Mouse (Mus musculus): ENCODE data around the gene Krt76. TPM values are rescaled to one million over a fixed set of nuclear protein-coding genes. Genes with fewer than 3 reads are reported as not detected.

The Krt76 gene
- polyA plus RNA-seq (2012; fragmentation: generic; extraction: Trizol) = not detected
- long read RNA-seq, experiment 1 = 0 reads
- long read RNA-seq, experiment 2 = 0 reads

DNA sequence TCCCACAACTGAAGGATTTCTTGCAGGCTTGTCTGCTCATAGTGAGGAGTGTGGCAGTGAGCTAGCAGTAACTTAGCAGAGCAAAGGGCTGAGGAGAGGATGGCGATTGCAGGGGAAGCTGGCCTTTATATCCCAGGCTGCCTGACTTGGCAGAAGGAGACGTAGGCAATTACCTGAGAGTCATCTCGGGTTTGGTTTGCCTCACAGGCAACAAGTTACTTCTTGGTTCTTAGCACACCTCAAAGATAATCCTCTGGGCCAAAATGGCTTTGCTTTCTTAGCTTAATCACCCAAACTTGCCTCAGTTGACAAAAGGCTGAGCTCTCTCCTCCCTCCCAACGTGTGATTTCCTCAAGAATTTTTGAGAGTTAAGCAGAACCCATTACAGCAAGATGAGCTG lies at the start of gene Krt76:
Gene Krt76 (minus strand): TSS at position 101 of the 400 bp plus-strand sequence.
- peaks cover 26% of the 10 kb centered on the region for H3K27me3 ChIP-seq (ENCODE audit: control insufficient read depth, insufficient read depth, insufficient read length)
- H3K79me2 ChIP-seq (ENCODE audit: control insufficient read depth, insufficient read depth) = no peaks in the 10 kb centered on the region
- H3K4me3 ChIP-seq (ENCODE audit: insufficient read depth, poor library complexity, severe bottlenecking) = no peak within 1 kb of the TSS
- no peak within 1 kb of the TSS for H3ac ChIP-seq (ENCODE audit: control insufficient read depth, insufficient read length, low read depth)
- H3K36me3 ChIP-seq (ENCODE audit: control insufficient read depth, insufficient read depth) = no peaks in the 10 kb centered on the region
- TF ChIP-seq FOSL1 (IDR thresholded peaks at IDR 0.05; ENCODE audit: insufficient read depth, low read length, poor library complexity, severe bottlenecking) (no peak), CTCF (IDR thresholded peaks at IDR 0.05; ENCODE audit: control insufficient read depth, insufficient read depth, insufficient read length) (no peak), MYOG (IDR thresholded peaks at IDR 0.05; ENCODE audit: control insufficient read depth, extremely low read depth, insufficient read length) (no peak), USF1 (IDR thresholded peaks at IDR 0.05; ENCODE audit: low read depth) (no peak), MAX (IDR thresholded peaks at IDR 0.05) (no peak)
- no peaks in the 10 kb centered on the region for H3K79me3 ChIP-seq (ENCODE audit: low read depth)

DNA sequence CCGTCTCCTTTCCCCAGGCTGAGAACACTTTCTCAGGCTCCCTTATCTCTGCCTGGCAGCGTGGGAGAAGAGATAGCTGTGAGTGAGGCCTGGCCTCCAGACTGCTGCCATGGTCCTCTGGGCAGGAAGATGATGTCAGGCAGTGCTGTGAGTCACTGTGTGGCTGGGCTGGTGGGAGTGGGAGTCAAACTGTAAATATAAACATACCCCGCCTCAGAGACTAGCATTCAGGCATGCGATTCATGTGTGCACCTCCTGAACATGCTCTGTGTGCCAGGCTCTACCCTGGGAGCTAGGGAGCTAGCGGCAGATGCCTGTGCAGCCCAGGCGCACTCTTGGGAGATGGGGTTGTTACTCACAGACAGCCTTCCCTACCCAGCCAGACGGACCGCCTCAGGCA lies 49.2 kb upstream of the Krt76 start:
- Histone ChIP-seq H3K36me3 (ENCODE audit: control insufficient read depth, insufficient read depth) (no peaks in the 10 kb centered on the region), H3K4me3 (ENCODE audit: insufficient read depth, poor library complexity, severe bottlenecking) (no peak overlapping the region), H3K27me3 (ENCODE audit: control insufficient read depth, insufficient read depth, insufficient read length) (peaks cover 30% of the 10 kb centered on the region), H3K79me2 (ENCODE audit: control insufficient read depth, insufficient read depth) (no peaks in the 10 kb centered on the region), H3ac (ENCODE audit: control insufficient read depth, insufficient read length, low read depth) (no peak overlapping the region), H3K79me3 (ENCODE audit: low read depth) (no peaks in the 10 kb centered on the region)
- no peak for TF ChIP-seq MAX (IDR thresholded peaks at IDR 0.05)
- TF ChIP-seq MYOD1 (IDR thresholded peaks at IDR 0.05; ENCODE audit: control insufficient read depth, insufficient read length, low read depth) = no peak
- TF ChIP-seq USF1 (IDR thresholded peaks at IDR 0.05; ENCODE audit: low read depth) = no peak
- TF ChIP-seq CTCF (IDR thresholded peaks at IDR 0.05; ENCODE audit: control insufficient read depth, insufficient read depth, insufficient read length) = no peak
- TF ChIP-seq MYOG (IDR thresholded peaks at IDR 0.05; ENCODE audit: control insufficient read depth, extremely low read depth, insufficient read length) = no peak
- TF ChIP-seq CEBPB (IDR thresholded peaks at IDR 0.05; ENCODE audit: low read depth) = no peak
- no peak for TF ChIP-seq FOSL1 (IDR thresholded peaks at IDR 0.05; ENCODE audit: insufficient read depth, low read length, poor library complexity, severe bottlenecking)

GRCm38 (mm10) chr15:101940274-101940829 lies 47.6 kb upstream of the Krt76 start, which contains the start of gene Krt79:
Gene Krt79, minus strand, starts transcription at chr15:101940324.
- H3K4me3 ChIP-seq (ENCODE audit: insufficient read depth, poor library complexity, severe bottlenecking) = no peak within 1 kb of the TSS

DNA sequence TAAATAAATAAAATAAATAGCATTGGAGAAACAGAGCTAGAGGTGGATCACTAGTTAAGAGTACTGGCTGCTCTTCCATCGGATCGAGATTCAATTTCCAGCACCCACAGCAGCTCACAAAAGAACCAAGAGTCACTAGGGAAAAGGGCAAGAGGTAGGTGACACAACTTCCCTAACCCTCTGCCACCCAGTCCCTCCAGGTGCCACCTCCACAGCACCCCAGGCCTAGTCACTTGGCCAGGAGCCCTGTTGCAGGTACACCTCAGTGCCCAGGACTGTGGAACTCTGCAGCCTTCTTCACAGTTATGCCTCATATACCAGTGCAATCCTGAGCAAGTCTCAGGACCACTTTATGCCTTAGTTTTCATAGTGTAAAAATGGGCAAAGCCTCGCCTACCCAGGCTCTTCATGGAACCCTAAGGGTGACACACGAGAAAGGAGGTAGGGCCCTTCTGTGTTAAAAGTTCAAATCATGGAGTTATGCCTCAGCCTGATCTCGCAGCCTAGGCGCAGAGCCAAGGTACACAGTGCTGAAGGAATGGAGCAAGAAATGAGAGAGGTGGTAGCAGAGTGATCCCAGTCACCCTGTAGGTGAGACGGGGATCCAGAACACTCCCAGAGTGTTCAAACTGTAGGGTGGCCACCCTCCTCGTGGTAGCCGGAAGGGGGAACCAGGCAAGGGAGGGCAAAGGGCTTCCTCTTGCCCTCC lies 46.0 kb upstream of the Krt76 start:
- Histone ChIP-seq H3ac (ENCODE audit: control insufficient read depth, insufficient read length, low read depth) (no peak overlapping the region), H3K27me3 (ENCODE audit: control insufficient read depth, insufficient read depth, insufficient read length) (peaks cover 35% of the 10 kb centered on the region), H3K79me2 (ENCODE audit: control insufficient read depth, insufficient read depth) (no peaks in the 10 kb centered on the region), H3K36me3 (ENCODE audit: control insufficient read depth, insufficient read depth) (no peaks in the 10 kb centered on the region), H3K79me3 (ENCODE audit: low read depth) (no peaks in the 10 kb centered on the region), H3K4me3 (ENCODE audit: insufficient read depth, poor library complexity, severe bottlenecking) (no peak overlapping the region)
- TF ChIP-seq FOSL1 (IDR thresholded peaks at IDR 0.05; ENCODE audit: insufficient read depth, low read length, poor library complexity, severe bottlenecking) = no peak
- TF ChIP-seq CTCF (IDR thresholded peaks at IDR 0.05; ENCODE audit: control insufficient read depth, insufficient read depth, insufficient read length) = no peak
- no peak for TF ChIP-seq USF1 (IDR thresholded peaks at IDR 0.05; ENCODE audit: low read depth)
- no peak for TF ChIP-seq MYOD1 (IDR thresholded peaks at IDR 0.05; ENCODE audit: control insufficient read depth, insufficient read length, low read depth)
- no peak for TF ChIP-seq CEBPB (IDR thresholded peaks at IDR 0.05; ENCODE audit: low read depth)
- no peak for TF ChIP-seq MAX (IDR thresholded peaks at IDR 0.05)
- no peak for TF ChIP-seq MYOG (IDR thresholded peaks at IDR 0.05; ENCODE audit: control insufficient read depth, extremely low read depth, insufficient read length)

More at GRCm38 (mm10) chr15:101940274-101940829, 47.6 kb upstream of the Krt76 start, which contains the start of gene Krt79:
- H3ac ChIP-seq (ENCODE audit: control insufficient read depth, insufficient read length, low read depth) = no peak within 1 kb of the TSS
- TF ChIP-seq MYOD1 (IDR thresholded peaks at IDR 0.05; ENCODE audit: control insufficient read depth, insufficient read length, low read depth) = no peak
- TF ChIP-seq USF1 (IDR thresholded peaks at IDR 0.05; ENCODE audit: low read depth) = no peak
- no peak for TF ChIP-seq CTCF (IDR thresholded peaks at IDR 0.05; ENCODE audit: control insufficient read depth, insufficient read depth, insufficient read length)
- no peak for TF ChIP-seq MYOG (IDR thresholded peaks at IDR 0.05; ENCODE audit: control insufficient read depth, extremely low read depth, insufficient read length)
- no peak for TF ChIP-seq MAX (IDR thresholded peaks at IDR 0.05)
- TF ChIP-seq FOSL1 (IDR thresholded peaks at IDR 0.05; ENCODE audit: insufficient read depth, low read length, poor library complexity, severe bottlenecking) = no peak
- no peak for TF ChIP-seq CEBPB (IDR thresholded peaks at IDR 0.05; ENCODE audit: low read depth)
- no peaks in the 10 kb centered on the region for H3K79me3 ChIP-seq (ENCODE audit: low read depth)
- peaks cover 37% of the 10 kb centered on the region for H3K27me3 ChIP-seq (ENCODE audit: control insufficient read depth, insufficient read depth, insufficient read length)
- no peaks in the 10 kb centered on the region for H3K36me3 ChIP-seq (ENCODE audit: control insufficient read depth, insufficient read depth)
- no peaks in the 10 kb centered on the region for H3K79me2 ChIP-seq (ENCODE audit: control insufficient read depth, insufficient read depth)

- H3K79me3 ChIP-seq (ENCODE audit: low read depth) = no peaks in the 10 kb centered on the region
- no peaks in the 10 kb centered on the region for H3K36me3 ChIP-seq (ENCODE audit: control insufficient read depth, insufficient read depth)
- H3K4me3 ChIP-seq (ENCODE audit: insufficient read depth, poor library complexity, severe bottlenecking) = no peak overlapping the region
- H3K27me3 ChIP-seq (ENCODE audit: control insufficient read depth, insufficient read depth, insufficient read length) = peaks cover 67% of the 10 kb centered on the region
- H3K79me2 ChIP-seq (ENCODE audit: control insufficient read depth, insufficient read depth) = no peaks in the 10 kb centered on the region
- H3ac ChIP-seq (ENCODE audit: control insufficient read depth, insufficient read length, low read depth) = no peak overlapping the region
- TF ChIP-seq MYOG (IDR thresholded peaks at IDR 0.05; ENCODE audit: control insufficient read depth, extremely low read depth, insufficient read length) (no peak), MAX (IDR thresholded peaks at IDR 0.05) (no peak), CEBPB (IDR thresholded peaks at IDR 0.05; ENCODE audit: low read depth) (no peak), USF1 (IDR thresholded peaks at IDR 0.05; ENCODE audit: low read depth) (no peak), FOSL1 (IDR thresholded peaks at IDR 0.05; ENCODE audit: insufficient read depth, low read length, poor library complexity, severe bottlenecking) (no peak), CTCF (IDR thresholded peaks at IDR 0.05; ENCODE audit: control insufficient read depth, insufficient read depth, insufficient read length) (no peak), MYOD1 (IDR thresholded peaks at IDR 0.05; ENCODE audit: control insufficient read depth, insufficient read length, low read depth) (no peak)
These were observed 40.3 kb upstream of the Krt76 start for GRCm38 (mm10) chr15:101933024-101933423.

Measured in C2C12 (cell line).